Mouse (Mus musculus): Measurements from ENCODE around the gene Mrgprh. TPM values are rescaled to one million over a fixed set of nuclear protein-coding genes. Genes with fewer than 3 reads are reported as not detected.

The Mrgprh gene
- polyA plus RNA-seq, 1 experiment from 2014 or later = not detected

GRCm38 (mm10) chr17:12904349-12904748 is 28.5 kb downstream of the Mrgprh start:
- Histone ChIP-seq H3K4me2 (replicated peaks) (no peak overlapping the region), H3K27ac (no peak overlapping the region), H3K4me1 (replicated peaks) (peaks cover 9% of the 10 kb centered on the region), H3K27me3 (no peaks in the 10 kb centered on the region), H3K4me3 (replicated peaks) (no peak overlapping the region), H3K9ac (replicated peaks) (no peak overlapping the region), H3K36me3 (peaks cover 43% of the 10 kb centered on the region), H3K9me3 (no peaks in the 10 kb centered on the region)
- 75% methylated on average over 1 of the region's 1 CpGs for WGBS
- ATAC-seq = no peak

- Histone ChIP-seq H3K4me3 (replicated peaks) (no peak overlapping the region), H3K27ac (no peak overlapping the region), H3K4me2 (replicated peaks) (no peak overlapping the region), H3K36me3 (peaks cover 44% of the 10 kb centered on the region), H3K27me3 (no peaks in the 10 kb centered on the region), H3K4me1 (replicated peaks) (peaks cover 9% of the 10 kb centered on the region), H3K9ac (replicated peaks) (no peak overlapping the region), H3K9me3 (no peaks in the 10 kb centered on the region)
- no peak for ATAC-seq
- WGBS = 92% methylated on average over 4 of the region's 4 CpGs
Measured at GRCm38 (mm10) chr17:12905810-12906209, 30.0 kb downstream of the Mrgprh start.

GRCm38 (mm10) chr17:12906436-12906835 is 30.6 kb downstream of the Mrgprh start:
- peaks cover 9% of the 10 kb centered on the region for H3K4me1 ChIP-seq (replicated peaks)
- no peak for ATAC-seq
- H3K27me3 ChIP-seq = no peaks in the 10 kb centered on the region
- H3K36me3 ChIP-seq = peaks cover 44% of the 10 kb centered on the region
- no peak overlapping the region for H3K9ac ChIP-seq (replicated peaks)
- 92% methylated on average over 9 of the region's 9 CpGs for WGBS
- H3K4me3 ChIP-seq (replicated peaks) = no peak overlapping the region
- no peaks in the 10 kb centered on the region for H3K9me3 ChIP-seq
- no peak overlapping the region for H3K27ac ChIP-seq
- H3K4me2 ChIP-seq (replicated peaks) = no peak overlapping the region

GRCm38 (mm10) chr17:12909361-12910280 is 33.8 kb downstream of the Mrgprh start, which contains the start of gene Pnldc1:
Gene Pnldc1, minus strand, starts transcription at chr17:12910230.
- H3K27me3 ChIP-seq = no peaks in the 10 kb centered on the region
- H3K4me3 ChIP-seq (replicated peaks) = no peak within 1 kb of the TSS
- no peak within 1 kb of the TSS for H3K27ac ChIP-seq
- H3K36me3 ChIP-seq = peaks cover 59% of the 10 kb centered on the region
- no peak within 1 kb of the TSS for H3K4me2 ChIP-seq (replicated peaks)
- no peak for ATAC-seq
- H3K4me1 ChIP-seq (replicated peaks) = peaks cover under 1% of the 10 kb centered on the region; the same call in 1 of the 2 replicates
- no peaks in the 10 kb centered on the region for H3K9me3 ChIP-seq
- WGBS = 81% methylated on average over 35 of the region's 35 CpGs
- H3K9ac ChIP-seq (replicated peaks) = no peak within 1 kb of the TSS

GRCm38 (mm10) chr17:12910391-12910790 is 34.6 kb downstream of the Mrgprh start:
- Histone ChIP-seq H3K36me3 (peaks cover 56% of the 10 kb centered on the region), H3K4me3 (replicated peaks) (no peak overlapping the region), H3K9ac (replicated peaks) (no peak overlapping the region), H3K27me3 (no peaks in the 10 kb centered on the region), H3K4me1 (replicated peaks) (peaks cover 8% of the 10 kb centered on the region), H3K27ac (no peak overlapping the region), H3K9me3 (no peaks in the 10 kb centered on the region), H3K4me2 (replicated peaks) (no peak overlapping the region)
- no peak for ATAC-seq
- 89% methylated on average over 8 of the region's 8 CpGs for WGBS

GRCm38 (mm10) chr17:12915488-12915880 is 39.6 kb downstream of the Mrgprh start, which contains the start of gene Tcp1:
Gene Tcp1, plus strand, starts transcription at chr17:12915701.
- no peaks in the 10 kb centered on the region for H3K27me3 ChIP-seq
- peak within 1 kb of the TSS; percentile 81 for H3K27ac ChIP-seq
- ATAC-seq = peak; percentile 4
- H3K4me3 ChIP-seq (replicated peaks) = peak within 1 kb of the TSS; percentile 85
- H3K4me1 ChIP-seq (replicated peaks) = peaks cover 21% of the 10 kb centered on the region
- H3K4me2 ChIP-seq (replicated peaks) = peak within 1 kb of the TSS; percentile 91
- H3K36me3 ChIP-seq = peaks cover 55% of the 10 kb centered on the region
- peak within 1 kb of the TSS; percentile 97 for H3K9ac ChIP-seq (replicated peaks)
- WGBS = 1% methylated on average over 18 of the region's 18 CpGs
- H3K9me3 ChIP-seq = no peaks in the 10 kb centered on the region

GRCm38 (mm10) chr17:12915881-12916583 is 40.2 kb downstream of the Mrgprh start, which contains the start of gene Mrpl18:
Gene Mrpl18, minus strand, starts transcription at chr17:12916345.
- WGBS = under 1% methylated on average over 56 of the region's 56 CpGs
- Histone ChIP-seq H3K9ac (replicated peaks) (peak within 1 kb of the TSS; percentile 97), H3K36me3 (peaks cover 55% of the 10 kb centered on the region), H3K4me2 (replicated peaks) (peak within 1 kb of the TSS; percentile 91), H3K27ac (peak within 1 kb of the TSS; percentile 81), H3K27me3 (no peaks in the 10 kb centered on the region), H3K4me1 (replicated peaks) (peaks cover 21% of the 10 kb centered on the region), H3K9me3 (no peaks in the 10 kb centered on the region), H3K4me3 (replicated peaks) (peak within 1 kb of the TSS; percentile 85)
- peak; percentile 99 for ATAC-seq

- ATAC-seq = peak; percentile 72
- Histone ChIP-seq H3K36me3 (peaks cover 54% of the 10 kb centered on the region), H3K4me1 (replicated peaks) (peaks cover 21% of the 10 kb centered on the region), H3K9ac (replicated peaks) (peak overlapping the region; percentile 97), H3K9me3 (no peaks in the 10 kb centered on the region), H3K4me3 (replicated peaks) (peak overlapping the region; percentile 85), H3K27me3 (no peaks in the 10 kb centered on the region), H3K27ac (peak overlapping the region; percentile 81), H3K4me2 (replicated peaks) (peak overlapping the region; percentile 91)
- WGBS = under 1% methylated on average over 40 of the region's 40 CpGs
Measured at GRCm38 (mm10) chr17:12916588-12917380, 41.0 kb downstream of the Mrgprh start.

- Histone ChIP-seq H3K4me2 (replicated peaks) (no peak overlapping the region), H3K9me3 (no peaks in the 10 kb centered on the region), H3K4me3 (replicated peaks) (no peak overlapping the region), H3K4me1 (replicated peaks) (peaks cover 13% of the 10 kb centered on the region), H3K27ac (no peak overlapping the region), H3K36me3 (peaks cover 71% of the 10 kb centered on the region), H3K27me3 (no peaks in the 10 kb centered on the region), H3K9ac (replicated peaks) (no peak overlapping the region)
- 88% methylated on average over 1 of the region's 1 CpGs for WGBS
- no peak for ATAC-seq
Measured at GRCm38 (mm10) chr17:12921073-12921472, 45.2 kb downstream of the Mrgprh start.

GRCm38 (mm10) chr17:12925001-12925400 is 49.2 kb downstream of the Mrgprh start:
- Histone ChIP-seq H3K4me3 (replicated peaks) (no peak overlapping the region), H3K27ac (no peak overlapping the region), H3K4me2 (replicated peaks) (no peak overlapping the region), H3K9me3 (no peaks in the 10 kb centered on the region), H3K27me3 (no peaks in the 10 kb centered on the region), H3K9ac (replicated peaks) (no peak overlapping the region), H3K36me3 (peaks cover 72% of the 10 kb centered on the region), H3K4me1 (replicated peaks) (no peaks in the 10 kb centered on the region)
- no peak for ATAC-seq
- 94% methylated on average over 3 of the region's 3 CpGs for WGBS

- H3K4me2 ChIP-seq (replicated peaks) = no peak overlapping the region
- no peak overlapping the region for H3K9ac ChIP-seq (replicated peaks)
- no peaks in the 10 kb centered on the region for H3K9me3 ChIP-seq
- WGBS = 89% methylated on average over 8 of the region's 8 CpGs
- no peak for ATAC-seq
- H3K27ac ChIP-seq = no peak overlapping the region
- H3K27me3 ChIP-seq = no peaks in the 10 kb centered on the region
- peaks cover 65% of the 10 kb centered on the region for H3K36me3 ChIP-seq
- no peaks in the 10 kb centered on the region for H3K4me1 ChIP-seq (replicated peaks)
- H3K4me3 ChIP-seq (replicated peaks) = no peak overlapping the region
Measured at GRCm38 (mm10) chr17:12925703-12926180, 49.9 kb downstream of the Mrgprh start.

Data from midbrain, embryonic 13.5 days (tissue).